Mouse (Mus musculus) brain, embryonic 14.5 days (tissue): ENCODE results near the gene Trim69.

Experiments used
- CTCF ChIP-seq: fragments of 200-500 bp; IDR thresholded peaks from 2 replicates; pipeline ENCODE4 v1.5.1; 2012; ENCODE audit warnings: inconsistent platforms, mild to moderate bottlenecking, moderate library complexity, borderline replicate concordance; ENCODE audit not compliant: insufficient read depth, insufficient read length; ENCODE audit errors: extremely low read depth
- POLR2A ChIP-seq: fragments of 200-500 bp; IDR thresholded peaks from 2 replicates; pipeline ENCODE4 v1.6.1; 2012; ENCODE audit warnings: mild to moderate bottlenecking, inconsistent platforms, borderline replicate concordance; ENCODE audit not compliant: poor library complexity, insufficient read depth, insufficient read length, severe bottlenecking; ENCODE audit errors: extremely low read depth

GRCm38 (mm10) chr2:122132078-122132477 is 28.4 kb upstream of the Trim69 start:
- TF ChIP-seq POLR2A (no peak), CTCF (no peak)
